Mouse (Mus musculus): ENCODE measurements around the gene Olfr44. TPM values are rescaled to one million over a fixed set of nuclear protein-coding genes. Genes with fewer than 3 reads are reported as not detected.

Gene Olfr44
- polyA plus RNA-seq, 1 experiment from 2014 or later = not detected

Other genes starting within 250 kb of the Olfr44 start
- not detected in 2 replicates for gene Olfr1537, start 244.0 kb downstream of the Olfr44 start, polyA plus RNA-seq (2014; fragmentation: Nextera tagmentation; extraction: Ambion mirVana)
- gene Olfr945, start 217.2 kb downstream of the Olfr44 start, polyA plus RNA-seq (2014; fragmentation: Nextera tagmentation; extraction: Ambion mirVana) = not detected in 2 replicates
- not detected in 2 replicates for gene Olfr948, start 167.9 kb downstream of the Olfr44 start, polyA plus RNA-seq (2014; fragmentation: Nextera tagmentation; extraction: Ambion mirVana)
- gene Olfr951, start 106.6 kb downstream of the Olfr44 start, polyA plus RNA-seq (2014; fragmentation: Nextera tagmentation; extraction: Ambion mirVana) = not detected in 2 replicates
- not detected in 2 replicates for gene Olfr952, start 66.8 kb downstream of the Olfr44 start, polyA plus RNA-seq (2014; fragmentation: Nextera tagmentation; extraction: Ambion mirVana)
- not detected in 2 replicates for gene Olfr954, start 37.3 kb downstream of the Olfr44 start, polyA plus RNA-seq (2014; fragmentation: Nextera tagmentation; extraction: Ambion mirVana)
- gene Olfr955, start 22.1 kb downstream of the Olfr44 start, polyA plus RNA-seq (2014; fragmentation: Nextera tagmentation; extraction: Ambion mirVana) = not detected in 2 replicates
- not detected in 2 replicates for gene Olfr957, start 21.8 kb upstream of the Olfr44 start, polyA plus RNA-seq (2014; fragmentation: Nextera tagmentation; extraction: Ambion mirVana)
- not detected in 2 replicates for gene Olfr958, start 60.1 kb upstream of the Olfr44 start, polyA plus RNA-seq (2014; fragmentation: Nextera tagmentation; extraction: Ambion mirVana)
- not detected in 2 replicates for gene Olfr959, start 81.6 kb upstream of the Olfr44 start, polyA plus RNA-seq (2014; fragmentation: Nextera tagmentation; extraction: Ambion mirVana)
- 16.0 and 17.4 TPM in 2 replicates for gene AW551984, start 110.4 kb upstream of the Olfr44 start, polyA plus RNA-seq (2014; fragmentation: Nextera tagmentation; extraction: Ambion mirVana)
- not detected in 2 replicates for gene Olfr148, start 116.7 kb upstream of the Olfr44 start, polyA plus RNA-seq (2014; fragmentation: Nextera tagmentation; extraction: Ambion mirVana)
- not detected in 2 replicates for gene Olfr960, start 127.4 kb upstream of the Olfr44 start, polyA plus RNA-seq (2014; fragmentation: Nextera tagmentation; extraction: Ambion mirVana)
- not detected in 2 replicates for gene Olfr961, start 151.1 kb upstream of the Olfr44 start, polyA plus RNA-seq (2014; fragmentation: Nextera tagmentation; extraction: Ambion mirVana)
- not detected in 2 replicates for gene Olfr963, start 173.2 kb upstream of the Olfr44 start, polyA plus RNA-seq (2014; fragmentation: Nextera tagmentation; extraction: Ambion mirVana)
- gene Olfr149, start 213.1 kb upstream of the Olfr44 start, polyA plus RNA-seq (2014; fragmentation: Nextera tagmentation; extraction: Ambion mirVana) = not detected in 2 replicates
- not detected in 2 replicates for gene Olfr965, start 217.4 kb upstream of the Olfr44 start, polyA plus RNA-seq (2014; fragmentation: Nextera tagmentation; extraction: Ambion mirVana)
- gene Olfr150, start 237.0 kb upstream of the Olfr44 start, polyA plus RNA-seq (2014; fragmentation: Nextera tagmentation; extraction: Ambion mirVana) = not detected in 2 replicates